Mouse (Mus musculus) yolk sac, embryonic 10.5 days (tissue): ENCODE measurements around the gene Hrh1.

ENCODE experiments used
- DNase-seq: peaks from one replicate; pipeline ENCODE4 v3.0.0-alpha.2; 2017; ENCODE audit warnings: low spot score

Gene Hrh1

GRCm38 (mm10) chr6:114406634-114407033, 8.9 kb downstream of the Hrh1 start:
- DNase-seq: no peak

- no peak for DNase-seq
Measured at GRCm38 (mm10) chr6:114407049-114407448, 9.3 kb downstream of the Hrh1 start.

GRCm38 (mm10) chr6:114408278-114408677, 10.5 kb downstream of the Hrh1 start:
- no peak for DNase-seq

- no peak for DNase-seq
Measured at GRCm38 (mm10) chr6:114411913-114412312, 14.2 kb downstream of the Hrh1 start.

- DNase-seq: no peak
Measured at GRCm38 (mm10) chr6:114414510-114414909, 16.8 kb downstream of the Hrh1 start.

GRCm38 (mm10) chr6:114418037-114418436, 20.3 kb downstream of the Hrh1 start:
- DNase-seq: no peak

- DNase-seq: no peak
Measured at GRCm38 (mm10) chr6:114421061-114421460, 23.3 kb downstream of the Hrh1 start.

- DNase-seq: no peak
Measured at GRCm38 (mm10) chr6:114423051-114423676, 25.4 kb downstream of the Hrh1 start.

- DNase-seq: no peak
Measured at GRCm38 (mm10) chr6:114425343-114425742, 27.6 kb downstream of the Hrh1 start.

- no peak for DNase-seq
Measured at GRCm38 (mm10) chr6:114427641-114428040, 29.9 kb downstream of the Hrh1 start.

GRCm38 (mm10) chr6:114428831-114429230, 31.1 kb downstream of the Hrh1 start:
- no peak for DNase-seq

- DNase-seq: no peak
Measured at GRCm38 (mm10) chr6:114432591-114432990, 34.9 kb downstream of the Hrh1 start.

- no peak for DNase-seq
Measured at GRCm38 (mm10) chr6:114434524-114434923, 36.8 kb downstream of the Hrh1 start.

- no peak for DNase-seq
Measured at GRCm38 (mm10) chr6:114440302-114440701, 42.6 kb downstream of the Hrh1 start.

GRCm38 (mm10) chr6:114440788-114441453, 43.2 kb downstream of the Hrh1 start:
- no peak for DNase-seq

GRCm38 (mm10) chr6:114444247-114444844, 46.6 kb downstream of the Hrh1 start:
- DNase-seq: no peak

- no peak for DNase-seq
Measured at GRCm38 (mm10) chr6:114444976-114445375, 47.2 kb downstream of the Hrh1 start.

- no peak for DNase-seq
Measured at GRCm38 (mm10) chr6:114448888-114449287, 51.2 kb downstream of the Hrh1 start.

GRCm38 (mm10) chr6:114455267-114455666, 57.5 kb downstream of the Hrh1 start:
- no peak for DNase-seq

GRCm38 (mm10) chr6:114456255-114457042, 58.7 kb downstream of the Hrh1 start:
- DNase-seq: no peak

- no peak for DNase-seq
Measured at GRCm38 (mm10) chr6:114457299-114457698, 59.6 kb downstream of the Hrh1 start.

- no peak for DNase-seq
Measured at GRCm38 (mm10) chr6:114458191-114458590, 60.5 kb downstream of the Hrh1 start.

GRCm38 (mm10) chr6:114459969-114460368, 62.2 kb downstream of the Hrh1 start:
- no peak for DNase-seq
